Mouse (Mus musculus): ENCODE data around the gene Smagp. TPM values are rescaled to one million over a fixed set of nuclear protein-coding genes. Genes with fewer than 3 reads are reported as not detected.

Smagp gene
- polyA plus RNA-seq, 1 experiment from 2014 or later = 1.7 TPM

DNA sequence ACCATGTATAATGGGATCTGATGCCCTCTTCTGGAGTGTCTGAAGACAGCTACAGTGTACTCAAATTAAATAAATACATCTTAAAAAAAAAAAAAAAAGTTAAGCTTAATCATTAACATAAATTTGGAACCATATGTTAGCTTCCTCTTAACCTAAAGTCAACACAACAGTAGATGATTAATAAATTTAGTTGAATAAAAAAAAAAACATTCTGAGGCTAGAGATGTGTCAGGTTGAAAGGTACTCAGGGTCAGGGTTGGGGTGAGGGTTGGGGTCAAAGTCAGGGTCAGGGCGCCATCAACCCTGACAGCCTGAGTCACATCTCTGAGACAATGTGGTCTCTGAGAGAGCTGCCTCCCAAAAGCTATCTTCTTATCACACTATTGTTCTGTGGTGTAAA, 17.5 kb upstream of the Smagp start:
- no peaks in the 10 kb centered on the region for H3K27me3 ChIP-seq (ENCODE audit: control insufficient read depth, insufficient read depth, low read length)
- H3K36me3 ChIP-seq (ENCODE audit: control insufficient read depth, insufficient read depth, low read length) = no peaks in the 10 kb centered on the region
- no peak overlapping the region for H3K4me3 ChIP-seq (ENCODE audit: low read depth, low read length)
- H3K4me2 ChIP-seq (ENCODE audit: low read depth, low read length) = no peak overlapping the region
- H3K27ac ChIP-seq (ENCODE audit: low read depth, low read length) = no peak overlapping the region
- no peak for ATAC-seq (ENCODE audit: low read depth)
- WGBS = 88% methylated on average over 1 of the region's 1 CpGs
- H3K9me3 ChIP-seq (ENCODE audit: control insufficient read depth, low read length) = no peaks in the 10 kb centered on the region
- H3K9ac ChIP-seq (replicated peaks; ENCODE audit: low read depth, low read length) = no peak overlapping the region
- H3K4me1 ChIP-seq (ENCODE audit: control insufficient read depth, insufficient read depth, low read length) = no peaks in the 10 kb centered on the region

DNA sequence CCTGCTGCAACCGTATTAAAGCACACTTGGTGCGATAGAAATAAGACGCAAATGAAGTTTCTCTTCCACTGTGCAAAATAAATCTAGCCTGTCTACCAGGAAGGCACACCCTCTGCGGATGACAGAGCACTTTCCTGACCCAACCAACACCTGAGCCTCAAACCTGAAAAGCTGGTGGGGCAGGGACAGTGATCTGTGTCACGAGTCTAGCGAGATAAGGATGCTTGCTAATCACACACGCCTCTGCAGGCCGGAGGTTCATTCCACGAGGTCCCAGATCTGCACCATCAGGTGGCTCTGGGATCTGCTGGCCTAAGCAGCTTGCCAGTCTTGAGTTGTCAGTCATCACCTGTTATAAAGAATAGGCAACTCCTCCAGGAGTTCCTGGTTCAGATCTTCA, 14.9 kb upstream of the Smagp start:
- 93% methylated on average over 9 of the region's 9 CpGs for WGBS
- no peaks in the 10 kb centered on the region for H3K9me3 ChIP-seq (ENCODE audit: control insufficient read depth, low read length)
- no peak overlapping the region for H3K27ac ChIP-seq (ENCODE audit: low read depth, low read length)
- no peak overlapping the region for H3K9ac ChIP-seq (replicated peaks; ENCODE audit: low read depth, low read length)
- no peaks in the 10 kb centered on the region for H3K4me1 ChIP-seq (ENCODE audit: control insufficient read depth, insufficient read depth, low read length)
- no peak overlapping the region for H3K4me2 ChIP-seq (ENCODE audit: low read depth, low read length)
- H3K36me3 ChIP-seq (ENCODE audit: control insufficient read depth, insufficient read depth, low read length) = no peaks in the 10 kb centered on the region
- H3K27me3 ChIP-seq (ENCODE audit: control insufficient read depth, insufficient read depth, low read length) = no peaks in the 10 kb centered on the region
- no peak overlapping the region for H3K4me3 ChIP-seq (ENCODE audit: low read depth, low read length)
- no peak for ATAC-seq (ENCODE audit: low read depth)

DNA sequence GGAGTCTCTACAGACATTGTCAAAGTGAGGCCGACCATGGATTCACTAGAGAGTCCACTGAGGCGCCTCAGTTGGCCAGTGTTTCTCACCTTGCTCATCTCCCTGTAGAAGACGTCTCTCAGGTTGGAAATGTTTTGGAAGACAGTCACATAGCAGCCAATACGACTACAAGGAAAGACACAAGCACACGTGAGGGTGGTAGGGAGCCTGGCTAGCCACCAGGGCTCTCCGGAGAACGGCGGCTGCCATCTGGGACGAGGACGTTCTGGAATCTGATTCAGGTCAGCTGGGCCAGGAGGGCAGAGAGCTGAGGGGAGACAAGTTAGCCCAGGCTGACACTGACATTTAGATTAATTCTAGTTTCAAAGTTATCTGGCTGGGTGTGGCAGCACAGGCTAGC, 13.4 kb upstream of the Smagp start:
- Histone ChIP-seq H3K27me3 (ENCODE audit: control insufficient read depth, insufficient read depth, low read length) (no peaks in the 10 kb centered on the region), H3K4me2 (ENCODE audit: low read depth, low read length) (no peak overlapping the region), H3K36me3 (ENCODE audit: control insufficient read depth, insufficient read depth, low read length) (no peaks in the 10 kb centered on the region), H3K4me3 (ENCODE audit: low read depth, low read length) (no peak overlapping the region), H3K9ac (replicated peaks; ENCODE audit: low read depth, low read length) (no peak overlapping the region), H3K4me1 (ENCODE audit: control insufficient read depth, insufficient read depth, low read length) (no peaks in the 10 kb centered on the region), H3K27ac (ENCODE audit: low read depth, low read length) (no peak overlapping the region), H3K9me3 (ENCODE audit: control insufficient read depth, low read length) (no peaks in the 10 kb centered on the region)
- no peak for ATAC-seq (ENCODE audit: low read depth)
- WGBS = 91% methylated on average over 10 of the region's 10 CpGs

DNA sequence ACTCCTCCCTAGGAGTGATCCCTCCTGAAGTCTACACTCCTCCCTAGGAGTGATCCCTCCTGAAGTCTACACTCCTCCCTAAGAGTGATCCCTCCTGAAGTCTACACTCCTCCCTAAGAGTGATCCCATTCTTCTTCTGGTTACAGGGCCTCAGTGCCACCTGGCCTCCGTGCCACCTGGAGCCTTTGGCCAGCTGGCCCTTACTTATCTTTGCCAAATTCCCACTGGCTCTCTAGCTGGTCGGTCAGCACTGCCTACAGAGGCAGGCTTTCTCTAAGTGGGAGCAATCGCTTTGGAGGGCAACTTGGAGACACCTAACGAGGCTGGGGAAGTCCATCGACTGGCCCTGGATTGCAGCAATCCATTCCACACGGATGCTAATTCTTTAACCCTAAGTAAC, 9.4 kb upstream of the Smagp start:
- Histone ChIP-seq H3K27ac (ENCODE audit: low read depth, low read length) (no peak overlapping the region), H3K4me3 (ENCODE audit: low read depth, low read length) (no peak overlapping the region), H3K36me3 (ENCODE audit: control insufficient read depth, insufficient read depth, low read length) (no peaks in the 10 kb centered on the region), H3K4me2 (ENCODE audit: low read depth, low read length) (no peak overlapping the region), H3K9me3 (ENCODE audit: control insufficient read depth, low read length) (no peaks in the 10 kb centered on the region), H3K27me3 (ENCODE audit: control insufficient read depth, insufficient read depth, low read length) (no peaks in the 10 kb centered on the region), H3K4me1 (ENCODE audit: control insufficient read depth, insufficient read depth, low read length) (no peaks in the 10 kb centered on the region), H3K9ac (replicated peaks; ENCODE audit: low read depth, low read length) (no peak overlapping the region)
- ATAC-seq (ENCODE audit: low read depth) = no peak
- WGBS = 81% methylated on average over 6 of the region's 6 CpGs

DNA sequence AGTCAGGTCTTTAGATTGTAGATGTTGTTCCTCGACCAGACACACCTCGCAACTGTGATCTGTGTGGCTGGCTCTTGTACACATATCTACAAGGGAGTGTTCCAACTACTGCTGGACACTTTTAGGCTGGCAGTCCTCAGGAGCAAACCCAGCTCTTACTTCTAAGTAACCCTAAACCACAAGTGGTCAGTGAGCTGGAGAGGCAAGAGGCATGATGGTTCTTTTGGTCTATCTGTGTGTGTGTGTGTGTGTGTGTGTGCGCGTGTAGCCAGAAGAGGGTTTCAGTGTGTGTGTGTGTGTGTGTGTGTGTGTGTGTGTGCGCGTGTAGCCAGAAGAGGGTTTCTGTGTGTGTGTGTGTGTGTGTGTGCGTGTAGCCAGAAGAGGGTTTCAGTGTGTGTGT, 5.7 kb upstream of the Smagp start:
- H3K4me3 ChIP-seq (ENCODE audit: low read depth, low read length) = no peak overlapping the region
- no peaks in the 10 kb centered on the region for H3K36me3 ChIP-seq (ENCODE audit: control insufficient read depth, insufficient read depth, low read length)
- 95% methylated on average over 7 of the region's 7 CpGs for WGBS
- H3K4me2 ChIP-seq (ENCODE audit: low read depth, low read length) = no peak overlapping the region
- H3K9me3 ChIP-seq (ENCODE audit: control insufficient read depth, low read length) = no peaks in the 10 kb centered on the region
- H3K27ac ChIP-seq (ENCODE audit: low read depth, low read length) = no peak overlapping the region
- no peak for ATAC-seq (ENCODE audit: low read depth)
- peaks cover 5% of the 10 kb centered on the region for H3K27me3 ChIP-seq (ENCODE audit: control insufficient read depth, insufficient read depth, low read length)
- no peak overlapping the region for H3K9ac ChIP-seq (replicated peaks; ENCODE audit: low read depth, low read length)
- no peaks in the 10 kb centered on the region for H3K4me1 ChIP-seq (ENCODE audit: control insufficient read depth, insufficient read depth, low read length)

DNA sequence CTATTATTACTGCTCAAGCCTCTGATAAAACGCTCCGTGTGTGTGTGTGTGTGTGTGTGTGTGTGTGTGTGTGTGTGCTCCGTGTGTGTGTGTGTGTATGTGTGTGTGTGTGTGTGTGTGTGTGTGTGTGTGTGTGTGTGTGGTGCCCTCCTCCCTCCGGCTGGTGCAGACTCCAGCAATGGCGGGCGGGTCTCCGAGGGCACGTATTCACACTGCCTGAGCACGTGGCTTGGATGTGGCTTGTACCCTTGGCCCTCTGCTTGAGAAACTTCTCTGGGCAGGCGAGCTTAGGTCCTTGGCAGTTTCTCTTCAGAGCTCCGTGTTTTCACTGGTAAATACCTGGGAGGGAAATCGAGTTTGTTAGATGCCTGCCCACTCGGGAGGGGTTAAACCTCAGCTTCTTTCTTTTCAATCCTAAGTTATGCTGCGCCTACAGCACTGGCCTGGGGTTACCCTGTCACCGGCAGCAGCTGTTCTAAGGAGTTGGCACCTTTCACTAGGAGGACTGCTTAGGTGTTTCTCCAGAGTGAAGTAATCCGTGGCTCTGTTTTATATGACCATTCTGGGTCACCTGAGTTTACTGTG, 4.6 kb upstream of the Smagp start:
- no peak for ATAC-seq (ENCODE audit: low read depth)
- Histone ChIP-seq H3K4me3 (ENCODE audit: low read depth, low read length) (no peak overlapping the region), H3K4me2 (ENCODE audit: low read depth, low read length) (no peak overlapping the region), H3K4me1 (ENCODE audit: control insufficient read depth, insufficient read depth, low read length) (peaks cover 11% of the 10 kb centered on the region), H3K36me3 (ENCODE audit: control insufficient read depth, insufficient read depth, low read length) (no peaks in the 10 kb centered on the region), H3K27me3 (ENCODE audit: control insufficient read depth, insufficient read depth, low read length) (peaks cover 16% of the 10 kb centered on the region), H3K9ac (replicated peaks; ENCODE audit: low read depth, low read length) (no peak overlapping the region), H3K27ac (ENCODE audit: low read depth, low read length) (no peak overlapping the region), H3K9me3 (ENCODE audit: control insufficient read depth, low read length) (no peaks in the 10 kb centered on the region)
- WGBS = 77% methylated on average over 14 of the region's 16 CpGs

DNA sequence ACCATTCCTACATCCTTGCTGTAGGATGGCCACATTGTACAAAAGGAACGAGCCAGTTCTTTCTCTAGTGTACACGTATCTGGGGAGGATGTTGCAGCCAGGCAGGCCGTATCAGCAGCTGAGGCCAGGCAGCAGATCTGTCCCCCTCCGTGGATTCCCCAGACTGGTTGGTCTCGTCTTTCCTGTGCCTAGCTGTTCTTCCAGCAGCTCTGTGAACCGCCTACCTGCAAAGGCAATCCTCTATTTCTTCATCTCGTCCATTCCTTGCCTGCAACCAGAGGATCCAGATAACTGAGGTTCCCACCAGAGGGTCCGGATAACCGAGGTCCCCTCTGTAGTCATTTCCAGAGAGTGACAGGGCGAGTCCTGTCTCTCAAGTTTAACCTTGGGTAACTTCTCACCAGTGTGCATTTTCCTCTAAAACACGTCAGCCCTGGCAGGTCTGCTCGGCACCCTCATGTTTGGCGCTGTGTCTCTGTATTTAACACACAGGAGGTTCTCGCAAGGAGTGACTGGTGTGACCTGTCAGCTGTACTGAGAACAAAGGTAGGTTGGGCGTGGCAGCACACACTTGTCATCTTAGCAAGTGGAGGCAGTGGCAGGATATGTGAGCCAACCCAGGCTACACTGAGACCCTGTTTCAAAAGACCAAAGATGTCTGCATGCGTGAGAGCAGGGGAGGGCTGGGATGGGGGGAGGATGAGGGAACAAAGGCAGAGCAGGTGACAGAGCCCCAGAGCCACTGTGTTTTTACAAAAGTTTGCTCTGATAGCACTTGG, 3.4 kb upstream of the Smagp start:
- H3K9ac ChIP-seq (replicated peaks; ENCODE audit: low read depth, low read length) = no peak overlapping the region
- no peaks in the 10 kb centered on the region for H3K9me3 ChIP-seq (ENCODE audit: control insufficient read depth, low read length)
- H3K4me3 ChIP-seq (ENCODE audit: low read depth, low read length) = no peak overlapping the region
- no peak for ATAC-seq (ENCODE audit: low read depth)
- no peaks in the 10 kb centered on the region for H3K36me3 ChIP-seq (ENCODE audit: control insufficient read depth, insufficient read depth, low read length)
- peaks cover 13% of the 10 kb centered on the region for H3K4me1 ChIP-seq (ENCODE audit: control insufficient read depth, insufficient read depth, low read length)
- no peak overlapping the region for H3K4me2 ChIP-seq (ENCODE audit: low read depth, low read length)
- 83% methylated on average over 16 of the region's 16 CpGs for WGBS
- H3K27me3 ChIP-seq (ENCODE audit: control insufficient read depth, insufficient read depth, low read length) = peaks cover 25% of the 10 kb centered on the region
- H3K27ac ChIP-seq (ENCODE audit: low read depth, low read length) = no peak overlapping the region

DNA sequence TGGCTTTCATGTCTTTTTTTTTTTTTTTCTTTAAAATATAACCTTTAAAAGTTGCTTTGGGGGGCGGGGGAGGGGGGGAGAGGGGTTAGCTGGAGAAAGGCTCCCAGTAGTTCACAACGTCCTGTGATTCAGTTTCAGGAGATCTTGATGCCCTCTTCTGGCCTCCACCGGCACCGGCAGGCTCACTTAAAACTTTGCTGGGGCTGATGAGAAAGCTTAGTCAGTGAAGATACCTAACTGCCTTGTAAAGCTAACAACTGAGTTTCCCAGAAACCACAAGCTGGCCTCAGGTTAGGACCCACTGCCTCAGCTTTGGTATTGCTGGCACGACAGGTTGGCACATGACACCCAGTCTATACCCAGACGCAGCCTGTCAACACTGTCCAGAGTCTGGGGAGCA, 921 bp upstream of the Smagp start:
- WGBS = 21% methylated on average over 6 of the region's 6 CpGs
- no peak overlapping the region for H3K4me2 ChIP-seq (ENCODE audit: low read depth, low read length)
- H3K27ac ChIP-seq (ENCODE audit: low read depth, low read length) = no peak overlapping the region
- no peak overlapping the region for H3K9ac ChIP-seq (replicated peaks; ENCODE audit: low read depth, low read length)
- no peak overlapping the region for H3K4me3 ChIP-seq (ENCODE audit: low read depth, low read length)
- no peaks in the 10 kb centered on the region for H3K36me3 ChIP-seq (ENCODE audit: control insufficient read depth, insufficient read depth, low read length)
- H3K27me3 ChIP-seq (ENCODE audit: control insufficient read depth, insufficient read depth, low read length) = peaks cover 29% of the 10 kb centered on the region
- H3K9me3 ChIP-seq (ENCODE audit: control insufficient read depth, low read length) = no peaks in the 10 kb centered on the region
- no peak for ATAC-seq (ENCODE audit: low read depth)
- H3K4me1 ChIP-seq (ENCODE audit: control insufficient read depth, insufficient read depth, low read length) = peaks cover 13% of the 10 kb centered on the region

DNA sequence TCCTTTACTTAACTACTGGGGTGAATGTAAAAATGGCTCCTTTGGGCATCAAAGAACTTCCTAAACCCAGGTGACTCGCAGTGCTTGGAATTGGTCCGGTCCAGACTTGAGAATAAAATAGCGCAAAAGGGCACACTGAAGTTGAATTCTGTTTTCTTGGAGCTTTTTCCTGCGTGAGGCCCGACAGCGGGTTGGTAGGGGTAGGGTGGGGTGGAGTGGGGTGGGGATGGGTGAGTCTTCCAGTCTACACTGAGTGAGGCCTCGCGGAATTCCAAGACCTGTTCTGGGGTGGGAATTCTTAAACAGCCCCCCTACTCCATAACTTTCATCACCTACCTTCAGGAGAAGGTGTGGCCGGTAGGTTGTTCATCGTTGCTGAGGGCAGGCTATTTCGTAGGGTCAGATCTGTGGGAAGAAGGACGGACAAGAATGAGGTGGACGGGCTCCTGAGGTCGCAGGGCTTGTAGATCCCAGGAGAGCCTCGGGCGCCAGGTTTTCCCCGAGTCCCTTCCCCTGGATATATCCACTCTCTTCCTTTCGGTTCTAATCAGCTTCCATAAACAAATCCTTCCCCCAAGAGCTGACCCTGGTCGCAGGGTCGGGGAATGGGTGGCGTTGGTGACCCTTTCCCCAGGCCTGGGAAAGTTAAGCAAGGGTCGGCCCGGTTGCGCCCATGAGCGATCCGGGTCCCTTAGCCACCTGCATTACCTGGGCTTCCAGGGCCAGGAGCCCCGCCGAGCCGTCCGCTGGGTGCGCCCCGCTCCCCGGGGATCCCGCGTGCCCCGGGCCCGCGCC, 692 bp downstream of the Smagp start:
- H3K9me3 ChIP-seq (ENCODE audit: control insufficient read depth, low read length) = no peaks in the 10 kb centered on the region
- H3K9ac ChIP-seq (replicated peaks; ENCODE audit: low read depth, low read length) = peak overlapping the region; percentile 34; the same call in 1 of the 2 replicates
- ATAC-seq (ENCODE audit: low read depth) = no peak
- H3K4me2 ChIP-seq (ENCODE audit: low read depth, low read length) = peak overlapping the region; percentile 55
- no peak overlapping the region for H3K27ac ChIP-seq (ENCODE audit: low read depth, low read length)
- H3K36me3 ChIP-seq (ENCODE audit: control insufficient read depth, insufficient read depth, low read length) = no peaks in the 10 kb centered on the region
- peak overlapping the region; percentile 37 for H3K4me3 ChIP-seq (ENCODE audit: low read depth, low read length)
- H3K27me3 ChIP-seq (ENCODE audit: control insufficient read depth, insufficient read depth, low read length) = peaks cover 29% of the 10 kb centered on the region
- 5% methylated on average over 33 of the region's 38 CpGs for WGBS
- peaks cover 13% of the 10 kb centered on the region for H3K4me1 ChIP-seq (ENCODE audit: control insufficient read depth, insufficient read depth, low read length)

Data from neural tube, embryonic 14.5 days (tissue).